Mouse (Mus musculus): Measurements from ENCODE around the gene Epb41l4b.

Gene Epb41l4b

DNA sequence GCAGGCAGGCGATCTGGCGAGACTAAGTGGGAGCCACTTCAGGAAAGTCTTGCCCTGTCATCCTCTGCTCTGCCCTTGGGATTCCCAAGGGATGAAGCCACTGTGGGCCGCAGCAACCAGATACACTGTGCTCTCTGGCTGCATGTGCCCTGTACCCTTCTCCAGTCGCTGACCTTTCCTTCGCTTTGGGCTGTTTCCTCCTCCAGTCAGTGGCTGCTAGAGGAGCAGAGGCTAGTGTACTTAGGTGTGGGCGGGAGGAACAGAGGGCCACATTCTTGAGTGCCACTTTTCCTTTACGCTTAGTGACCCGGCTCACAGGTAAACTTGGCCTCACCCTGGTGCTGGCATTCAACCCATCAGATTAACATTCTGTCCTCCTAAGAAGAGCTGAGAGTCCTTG, 10.6 kb upstream of the Epb41l4b start:
- DNase-seq (ENCODE audit: low read depth in 2 of 2, low spot score in 2 of 2) = no peak

DNA sequence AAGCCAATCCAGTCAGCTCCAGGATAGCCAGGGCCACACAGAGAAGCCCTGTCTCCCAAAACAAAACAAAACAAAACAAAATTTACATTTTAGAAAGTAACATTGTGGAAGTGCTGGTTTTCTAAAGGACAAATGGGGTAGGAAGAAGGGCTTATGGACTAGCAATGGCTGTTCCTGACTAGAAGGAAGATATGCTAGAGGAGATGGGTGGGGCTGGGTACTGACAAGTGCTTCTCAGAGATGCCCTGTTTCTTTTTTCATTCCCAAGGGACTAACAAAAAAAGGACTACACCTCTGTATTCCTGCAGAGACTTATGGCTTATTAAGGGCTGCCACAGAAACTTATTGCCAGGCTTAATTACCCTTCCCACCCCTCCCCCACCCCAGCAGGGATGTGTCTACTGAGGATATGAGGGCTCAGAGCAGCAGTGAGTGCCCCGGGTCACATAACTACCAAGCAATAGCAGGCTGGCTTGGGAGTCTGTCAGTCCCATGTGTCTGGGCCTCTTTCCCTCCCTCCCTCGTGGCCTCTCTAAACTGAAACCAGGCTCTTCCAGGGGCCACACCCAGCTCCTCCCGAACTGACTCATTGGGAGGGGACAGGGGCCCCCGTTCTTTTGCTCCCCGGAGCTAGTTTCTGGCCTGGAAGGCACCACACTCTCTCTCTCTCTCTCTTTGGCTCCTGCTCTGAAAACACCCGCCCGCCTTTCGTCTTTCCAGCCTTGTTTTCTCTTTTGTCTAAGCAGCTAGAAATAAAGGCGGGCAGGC, 10.0 kb upstream of the Epb41l4b start:
- no peak for DNase-seq (ENCODE audit: low read depth in 2 of 2, low spot score in 2 of 2)

DNA sequence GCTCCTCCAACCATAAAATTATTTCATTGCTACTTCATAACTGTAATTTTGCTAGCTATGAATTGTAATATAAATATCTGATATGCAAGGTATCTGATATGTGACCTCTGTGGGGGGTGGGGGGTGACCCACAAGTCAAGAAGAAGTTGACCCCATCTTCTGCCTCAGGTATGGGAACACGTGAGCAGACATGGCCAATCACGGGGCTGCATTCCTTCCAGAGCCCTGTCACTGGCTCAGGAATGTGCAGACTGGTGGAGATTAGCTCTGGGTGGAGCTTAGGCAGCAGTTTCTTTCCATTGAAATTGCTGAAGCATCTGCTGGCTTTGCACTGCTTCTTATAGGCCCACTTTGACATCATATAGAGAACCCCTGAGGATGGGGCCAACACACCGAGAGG, 4.9 kb upstream of the Epb41l4b start:
- DNase-seq (ENCODE audit: low read depth in 2 of 2, low spot score in 2 of 2) = no peak

DNA sequence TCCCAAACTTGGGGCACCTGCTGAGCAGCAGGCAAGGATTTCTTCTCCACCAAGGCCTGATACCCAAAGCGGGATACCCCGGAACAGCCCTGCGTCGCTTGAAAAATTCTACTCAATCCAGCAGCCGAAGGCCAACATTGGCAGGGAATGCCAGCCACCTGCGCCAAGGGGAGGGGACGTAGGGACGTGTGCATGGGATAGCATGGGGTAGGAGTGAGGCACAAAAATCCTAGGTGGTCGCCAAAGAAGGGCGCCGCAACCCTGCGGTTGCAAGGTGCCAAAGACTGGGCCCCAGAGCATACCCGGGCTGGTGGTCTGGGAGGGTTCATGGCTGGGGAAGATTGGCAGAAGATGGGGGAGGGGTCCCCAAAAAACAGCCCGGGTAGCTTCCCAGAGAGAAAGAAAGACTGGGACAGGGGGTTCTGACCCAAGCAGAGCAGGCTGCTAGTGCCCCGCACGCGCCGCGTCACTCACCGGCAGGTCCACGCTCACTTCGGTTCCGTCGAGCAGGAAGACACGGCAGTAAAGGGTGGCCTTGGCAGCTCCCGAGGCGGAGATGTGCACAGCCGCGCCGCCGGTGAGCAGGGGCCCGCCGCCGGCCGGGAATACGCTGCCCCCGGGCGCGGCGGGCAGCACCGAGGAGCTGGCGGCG, 737 bp downstream of the Epb41l4b start:
- no peak for DNase-seq (ENCODE audit: low read depth in 2 of 2, low spot score in 2 of 2)

DNA sequence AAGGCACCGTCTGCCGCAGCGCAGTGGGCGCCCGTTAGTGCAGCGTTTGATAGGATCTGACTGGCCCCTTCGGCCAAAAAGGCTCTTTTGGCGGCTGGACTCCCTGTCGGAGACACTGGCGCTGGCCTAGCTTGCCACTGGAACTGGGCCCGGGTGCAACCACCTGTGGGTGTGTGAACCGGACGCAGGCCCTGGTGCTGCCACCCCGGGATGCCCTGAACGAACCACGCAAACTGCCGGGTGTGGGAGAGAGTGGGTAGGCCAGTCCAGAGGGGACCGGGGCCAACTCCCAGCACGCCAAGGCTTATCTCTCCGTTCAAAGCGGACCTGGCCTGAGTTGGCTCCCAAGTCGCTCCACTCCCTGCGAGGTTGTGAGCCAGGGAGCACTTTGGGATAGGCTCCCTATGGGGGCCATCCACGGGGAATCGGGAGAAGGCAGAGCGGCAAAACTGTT, 1.3 kb downstream of the Epb41l4b start:
- no peak for DNase-seq (ENCODE audit: low read depth in 2 of 2, low spot score in 2 of 2)

DNA sequence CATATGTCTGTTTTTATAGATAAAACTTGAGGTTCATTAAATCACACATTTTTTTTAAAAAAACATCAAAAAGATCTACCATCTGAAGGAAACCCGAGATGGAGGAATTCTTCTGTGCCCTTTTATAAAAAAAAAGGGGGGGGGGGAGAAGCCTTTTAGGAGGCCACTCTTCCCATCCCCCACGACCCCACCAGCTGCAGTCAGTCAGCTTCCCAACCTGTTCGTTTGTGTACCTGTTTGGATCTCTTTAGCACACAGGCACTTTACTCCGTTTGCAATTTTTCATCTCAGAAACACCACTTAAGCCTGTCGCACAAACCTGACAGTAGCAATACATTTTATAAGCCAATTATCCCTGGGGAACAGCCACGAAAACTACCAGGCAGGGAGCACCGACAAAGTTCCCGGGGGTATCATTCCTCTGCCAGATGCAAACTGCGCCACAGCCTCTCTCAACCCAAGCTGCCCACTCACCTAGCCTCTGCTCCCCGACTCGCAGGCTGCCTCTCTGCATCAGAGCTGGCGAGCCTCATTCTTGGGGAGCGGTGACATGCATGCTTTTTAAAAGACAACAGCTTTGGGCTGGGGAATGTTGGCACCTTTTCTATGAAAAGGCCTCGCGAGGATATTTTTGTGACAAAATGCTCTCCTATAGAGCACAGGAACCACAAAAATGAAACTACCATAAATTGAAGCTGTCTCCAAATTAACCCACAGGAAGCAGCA, 2.1 kb downstream of the Epb41l4b start:
- no peak for DNase-seq (ENCODE audit: low read depth in 2 of 2, low spot score in 2 of 2)

DNA sequence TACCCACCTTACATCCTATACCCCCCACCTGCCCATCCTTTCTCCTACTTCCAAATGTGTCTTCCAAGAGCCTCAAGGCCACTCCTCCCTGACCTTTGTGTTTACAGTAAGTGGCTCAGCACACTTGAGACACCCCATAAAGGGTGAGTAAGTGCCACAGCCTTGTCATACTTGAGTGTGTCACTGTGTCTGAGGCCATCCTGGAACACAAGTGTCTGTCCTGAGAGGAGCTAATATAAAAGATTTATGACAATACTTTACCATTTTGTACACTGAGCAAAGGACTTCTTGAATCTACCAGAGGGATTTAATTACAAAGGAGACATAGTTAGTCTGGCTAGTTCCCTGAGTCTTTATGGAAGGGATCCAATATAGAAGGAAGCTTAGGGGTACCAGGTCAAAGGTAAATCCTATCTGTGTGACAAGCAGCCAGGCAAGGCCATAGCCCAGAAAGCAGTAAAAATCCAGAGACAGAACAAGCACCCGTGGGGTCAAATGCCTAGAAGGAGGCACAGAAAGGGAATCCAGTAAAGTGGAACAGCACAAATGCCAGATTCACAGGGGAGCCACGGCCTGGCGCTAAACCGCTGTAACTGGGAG, 2.9 kb downstream of the Epb41l4b start:
- no peak for DNase-seq (ENCODE audit: low read depth in 2 of 2, low spot score in 2 of 2)

DNA sequence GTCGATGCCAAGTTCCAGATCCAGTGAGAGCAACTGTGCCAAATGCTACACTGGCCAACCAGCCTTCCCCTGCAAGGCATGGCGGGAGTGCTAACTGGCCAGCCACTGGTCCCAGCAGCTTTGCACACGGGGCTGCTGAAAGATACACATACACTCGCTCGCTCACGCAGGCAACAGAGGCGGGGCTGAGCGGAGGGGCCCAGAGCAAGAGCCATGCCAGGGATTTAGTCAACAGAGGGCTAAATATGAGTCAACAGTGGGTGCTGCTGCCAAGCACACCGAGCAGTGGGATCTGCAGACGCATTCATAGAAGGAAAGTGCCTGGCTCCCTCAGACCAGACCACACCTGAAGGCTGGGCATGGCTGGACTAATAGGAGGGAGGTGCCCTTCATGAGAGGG, 3.8 kb downstream of the Epb41l4b start:
- DNase-seq (ENCODE audit: low read depth in 2 of 2, low spot score in 2 of 2) = no peak

DNA sequence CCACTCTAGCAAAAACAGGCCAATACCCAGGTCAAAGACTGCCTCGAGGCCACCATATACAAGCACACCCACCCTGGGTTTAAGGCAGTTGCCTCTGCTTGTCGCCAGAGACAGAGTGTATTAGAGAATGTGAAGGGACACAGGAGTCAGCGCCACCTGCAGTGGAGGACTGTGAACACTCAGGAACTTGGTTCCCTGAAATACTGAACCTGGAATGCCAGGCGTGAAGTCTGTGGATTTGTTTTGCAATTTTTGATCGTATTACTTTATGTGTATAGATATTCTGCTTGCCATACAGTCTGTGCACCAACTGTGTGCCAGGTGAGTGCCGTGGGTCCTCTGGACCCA, 5.2 kb downstream of the Epb41l4b start:
- DNase-seq (ENCODE audit: low read depth in 2 of 2, low spot score in 2 of 2) = no peak

DNA sequence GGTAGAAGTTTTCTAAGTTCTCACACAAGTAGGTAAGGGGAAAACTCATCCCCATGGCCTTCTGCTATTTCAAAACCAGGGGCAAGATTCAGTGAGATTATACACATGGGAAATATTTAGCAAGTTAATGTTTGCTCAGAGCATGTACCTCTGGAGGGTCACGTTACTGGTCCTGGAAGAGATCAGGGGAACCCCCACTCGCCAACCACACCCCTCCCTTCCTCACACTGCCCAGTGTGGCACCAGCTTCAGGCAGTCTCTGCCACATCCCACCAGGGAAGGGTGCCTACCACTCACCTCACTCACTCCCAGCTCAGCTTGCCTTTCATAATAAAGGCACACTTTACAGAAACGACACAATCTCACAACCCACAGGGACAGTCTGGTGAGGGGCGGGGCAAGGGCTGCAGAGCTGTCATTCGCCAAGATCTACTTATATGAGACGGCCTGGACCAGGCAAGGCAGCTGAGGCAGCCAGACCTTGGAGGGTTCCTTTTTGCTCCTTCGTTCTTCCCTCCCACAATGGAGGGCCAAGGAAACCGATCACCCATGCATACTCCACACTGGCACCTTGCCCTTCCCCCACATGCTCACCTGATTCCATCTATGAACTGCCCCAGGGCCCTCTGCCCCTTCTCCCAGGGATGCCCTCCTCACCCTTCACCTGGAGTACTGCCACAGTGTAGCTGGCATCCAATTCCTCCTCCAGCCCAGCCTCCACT, 5.7 kb downstream of the Epb41l4b start:
- no peak for DNase-seq (ENCODE audit: low read depth in 2 of 2, low spot score in 2 of 2)

DNA sequence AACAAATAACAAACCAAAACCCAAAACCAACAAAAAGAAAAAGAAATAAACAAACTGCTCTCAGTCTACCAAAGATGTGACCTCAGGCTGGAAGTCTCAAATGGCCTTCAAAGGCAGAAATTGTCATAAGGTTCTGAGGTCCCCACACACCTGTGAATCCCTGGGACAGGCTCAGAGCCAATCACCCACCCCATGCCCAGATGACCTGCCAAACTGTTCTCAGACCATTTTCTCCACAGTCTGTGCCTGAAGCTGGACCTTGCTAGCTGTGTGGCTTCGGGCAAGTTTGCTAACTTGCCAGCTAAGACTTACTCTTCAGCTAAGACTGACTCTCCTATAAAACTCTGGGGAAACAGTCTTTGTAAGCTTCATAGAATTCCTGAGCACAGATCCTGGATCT, 7.8 kb downstream of the Epb41l4b start:
- DNase-seq (ENCODE audit: low read depth in 2 of 2, low spot score in 2 of 2) = no peak

DNA sequence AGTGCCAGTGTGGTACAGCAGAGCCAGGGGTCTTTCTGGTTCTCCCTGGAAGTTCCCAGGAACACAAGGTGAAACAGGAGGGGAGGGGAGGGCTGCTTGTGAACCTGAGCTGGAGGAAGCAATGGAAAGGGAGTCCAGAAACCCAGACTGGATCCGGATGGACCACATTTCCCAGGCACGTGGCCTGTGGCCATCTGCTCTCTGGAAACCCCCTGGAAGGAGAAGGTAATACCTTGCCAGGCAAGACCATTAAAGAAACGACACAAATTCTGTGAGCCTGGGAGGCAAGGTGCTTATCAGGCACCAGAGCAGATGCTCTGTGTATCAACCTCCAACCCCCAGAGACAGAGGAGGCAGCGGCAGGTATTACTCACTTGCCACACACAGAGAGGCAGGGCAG, 8.7 kb downstream of the Epb41l4b start:
- no peak for DNase-seq (ENCODE audit: low read depth in 2 of 2, low spot score in 2 of 2)

DNA sequence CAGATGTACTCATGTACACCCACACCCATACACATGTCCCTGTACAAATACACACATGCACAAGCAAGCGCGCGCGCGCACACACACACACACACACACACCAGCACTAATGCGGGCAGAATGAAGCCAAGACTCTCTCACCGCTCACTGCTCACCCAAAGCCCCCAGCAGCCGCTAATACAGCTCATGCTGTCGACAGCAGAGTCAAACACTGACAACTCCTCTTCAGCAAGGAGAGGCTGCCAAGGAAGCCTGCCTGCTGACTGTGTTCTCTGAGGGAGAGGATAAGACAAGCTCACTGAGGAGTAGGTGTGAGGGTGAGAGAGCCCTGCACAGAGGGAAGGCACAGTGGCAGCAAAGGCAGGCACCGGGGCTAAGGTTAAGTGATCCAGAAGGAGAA, 11.4 kb downstream of the Epb41l4b start:
- no peak for DNase-seq (ENCODE audit: low read depth in 2 of 2, low spot score in 2 of 2)

DNA sequence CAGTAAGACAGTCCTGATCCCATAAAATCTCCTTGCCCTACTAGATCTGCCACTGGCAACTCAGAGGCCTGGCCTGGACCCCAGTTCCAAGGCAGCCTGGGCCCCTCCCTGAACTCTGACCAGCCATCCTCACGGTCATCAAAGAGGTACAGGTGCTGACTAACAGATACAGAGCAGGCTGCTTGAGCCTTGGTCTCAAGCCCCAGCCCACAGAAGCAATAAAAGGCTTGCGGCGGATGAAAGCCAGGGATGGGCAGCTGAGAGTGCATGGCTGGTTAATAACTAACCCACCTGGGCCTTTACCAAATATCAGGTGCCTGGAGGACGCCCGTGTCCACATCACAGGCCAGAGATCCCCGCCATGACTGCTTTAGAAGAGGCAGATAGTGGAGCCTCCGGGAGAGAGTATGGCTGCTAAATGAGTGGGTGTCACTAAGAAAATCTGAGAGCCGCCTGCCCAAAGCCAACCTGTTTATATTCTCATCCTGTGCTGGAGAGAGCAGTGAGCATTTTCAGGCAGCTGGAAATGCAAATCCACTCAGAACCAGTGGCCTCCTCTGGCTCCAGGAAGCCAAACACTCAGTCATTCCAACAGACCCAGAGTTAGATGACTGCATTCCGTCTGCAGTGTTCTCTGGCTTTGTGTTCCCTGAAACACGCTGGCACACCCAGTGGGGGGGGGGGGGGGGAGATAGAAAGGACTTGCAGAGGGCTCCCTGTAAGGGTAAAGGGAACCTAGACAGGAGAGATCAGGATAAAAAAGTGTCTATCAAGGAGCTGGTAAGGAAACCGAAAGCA, 13.3 kb downstream of the Epb41l4b start:
- no peak for DNase-seq (ENCODE audit: low read depth in 2 of 2, low spot score in 2 of 2)

DNA sequence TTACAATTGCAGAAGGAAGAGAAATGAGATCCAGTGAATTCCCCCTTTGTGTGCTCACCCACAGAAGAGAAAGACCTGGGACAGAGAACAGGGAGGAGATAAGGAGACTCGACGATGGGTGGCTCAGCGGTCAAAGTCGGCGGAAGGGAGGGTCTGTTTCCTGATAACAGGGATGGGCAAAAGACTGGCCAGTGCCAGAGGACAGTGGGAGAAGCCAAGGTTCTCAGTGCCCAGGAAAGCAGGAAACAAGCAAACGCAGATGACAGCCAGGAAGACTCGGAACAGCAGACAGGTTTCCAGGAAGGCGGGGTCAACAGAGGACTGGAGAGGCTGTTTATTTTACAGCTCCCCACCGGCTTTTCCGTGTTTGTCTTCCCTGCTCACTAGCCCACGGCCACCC, 20.2 kb downstream of the Epb41l4b start:
- DNase-seq (ENCODE audit: low read depth in 2 of 2, low spot score in 2 of 2) = no peak

DNA sequence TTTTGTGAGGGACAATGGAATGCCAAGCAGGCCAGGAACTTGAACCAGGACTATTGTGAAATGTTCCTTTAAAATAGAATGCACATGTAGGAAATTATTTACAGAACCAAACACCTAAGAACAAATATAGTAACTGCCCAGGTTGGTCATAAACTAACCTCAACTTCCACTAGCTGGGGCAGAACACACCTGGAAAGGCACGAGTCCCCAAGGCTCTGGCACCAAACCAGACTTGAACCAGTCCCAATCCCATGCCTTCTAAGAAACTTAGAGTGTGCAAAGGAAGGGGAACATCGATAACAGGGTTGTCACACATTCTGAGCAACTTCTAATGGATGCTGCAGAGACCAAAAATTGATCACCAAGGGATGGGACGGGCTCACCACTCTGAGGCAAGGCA, 21.1 kb downstream of the Epb41l4b start:
- no peak for DNase-seq (ENCODE audit: low read depth in 2 of 2, low spot score in 2 of 2)

DNA sequence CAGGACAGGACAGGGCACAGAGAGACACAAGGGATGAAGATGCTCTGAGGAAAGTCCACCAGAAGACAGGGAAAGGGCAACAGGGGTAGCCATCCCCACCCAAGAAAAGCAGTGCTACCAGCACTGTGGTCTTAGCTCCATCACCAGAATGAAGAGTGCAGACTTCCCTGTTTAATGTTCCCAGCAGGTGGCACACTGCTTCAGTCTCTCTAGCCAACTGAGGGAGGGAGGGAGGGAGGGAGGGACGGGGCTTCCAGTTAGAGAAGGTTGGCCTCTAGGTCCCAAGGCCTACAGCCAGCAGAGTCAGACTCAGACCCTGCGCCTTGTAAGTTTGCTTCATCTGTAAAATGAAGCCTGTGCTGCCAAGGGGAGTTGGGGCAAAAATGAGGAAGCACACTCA, 22.7 kb downstream of the Epb41l4b start:
- no peak for DNase-seq (ENCODE audit: low read depth in 2 of 2, low spot score in 2 of 2)

DNA sequence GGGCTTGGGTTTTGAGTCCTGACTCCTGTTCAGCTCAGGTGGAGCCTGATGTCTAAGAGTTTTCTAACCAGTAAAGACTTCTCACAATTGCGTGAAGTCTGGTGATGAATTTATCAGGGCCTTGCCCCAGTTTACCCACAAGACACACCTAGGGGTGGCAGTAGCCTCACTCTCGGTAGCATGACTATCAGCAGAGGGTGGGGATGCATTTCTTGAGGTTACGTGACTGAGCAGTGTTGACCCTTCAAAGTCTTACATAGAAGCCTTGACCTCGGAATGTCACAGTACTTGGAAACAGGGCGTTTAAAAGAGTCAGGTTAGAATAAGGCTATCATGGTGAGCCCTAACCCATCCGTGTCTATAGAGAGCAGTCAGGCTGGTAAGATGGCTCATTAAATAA, 23.3 kb downstream of the Epb41l4b start:
- DNase-seq (ENCODE audit: low read depth in 2 of 2, low spot score in 2 of 2) = no peak

DNA sequence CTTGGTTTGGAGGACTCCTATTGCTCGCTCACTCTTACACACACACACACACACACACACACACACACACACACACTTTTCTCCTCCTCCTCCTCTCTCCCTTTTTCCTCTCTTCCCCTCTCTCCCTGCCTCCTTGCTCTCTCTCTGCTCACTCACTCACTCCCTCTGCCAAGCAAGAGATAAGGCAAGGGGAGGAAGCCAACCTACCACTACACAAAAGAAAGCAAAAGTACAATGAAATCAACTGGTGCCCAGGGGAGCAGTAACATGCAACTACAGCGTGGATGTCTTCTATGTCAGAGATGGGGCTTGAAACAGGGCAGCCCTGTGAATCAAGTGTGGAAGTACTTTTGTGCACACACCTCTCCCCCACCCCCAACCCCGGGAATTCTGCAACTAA, 24.4 kb downstream of the Epb41l4b start:
- no peak for DNase-seq (ENCODE audit: low read depth in 2 of 2, low spot score in 2 of 2)

DNA sequence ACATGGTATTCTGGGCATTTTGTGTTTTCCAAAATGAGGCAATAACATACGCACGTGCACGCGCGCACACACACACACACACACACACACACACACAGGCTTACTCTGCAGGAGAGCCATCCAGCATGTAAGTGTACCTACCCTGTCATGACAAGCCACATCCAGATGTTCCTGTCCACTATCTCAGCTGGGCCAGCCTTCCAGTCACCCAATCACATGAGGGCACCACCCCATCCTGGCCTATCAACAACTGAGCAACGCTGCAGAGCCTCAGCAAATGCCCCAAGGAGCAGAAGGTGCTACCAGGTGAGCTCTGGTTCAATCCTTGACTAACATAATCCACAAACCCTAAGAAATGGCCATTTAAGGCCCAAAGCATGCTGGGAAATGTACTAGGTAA, 27.0 kb downstream of the Epb41l4b start:
- DNase-seq (ENCODE audit: low read depth in 2 of 2, low spot score in 2 of 2) = no peak

Measured in CD8-positive naive resting alpha-beta T cell, adult 2 months (primary cell).